Mouse (Mus musculus) urinary bladder, postnatal 0 days (tissue): ENCODE results near the gene Aifm3. TPM values are rescaled to one million over a fixed set of nuclear protein-coding genes. Genes with fewer than 3 reads are reported as not detected.

Experiments used
- polyA plus RNA-seq: library from polyadenylated mRNA; unstranded; fragments of >200 nt; fragmentation: Nextera tagmentation; extraction: Ambion mirVana; gene quantifications from 2 replicates; pipeline ENCODE4 v1.2.1, GENCODE M21; 2015

Aifm3 gene
- 0.06 and 0.08 TPM in 2 replicates for polyA plus RNA-seq

GRCm38 (mm10) chr16:17489469-17490111, at the start of gene Aifm3:
Aifm3 (plus strand) TSS chr16:17489611.

GRCm38 (mm10) chr16:17451541-17452372, 37.7 kb upstream of the Aifm3 start, which contains the start of gene Crkl:
Crkl (plus strand) TSS chr16:17451987.

GRCm38 (mm10) chr16:17508546-17509239, 19.3 kb downstream of the Aifm3 start, which contains the start of gene Lztr1:
Lztr1 (plus strand) TSS chr16:17508688.

GRCm38 (mm10) chr16:17530640-17531288, 41.4 kb downstream of the Aifm3 start, which contains the start of gene Thap7:
Thap7 (minus strand) TSS chr16:17531136.

Other genes with a start within 250 kb of the Aifm3 start
- 10.1 and 10.8 TPM in 2 replicates for gene Tmem191c, start 213.5 kb upstream of the Aifm3 start, polyA plus RNA-seq
- 0.24 and 0.35 TPM in 2 replicates for gene Serpind1, start 158.2 kb upstream of the Aifm3 start, polyA plus RNA-seq
- 12.3 and 13.3 TPM in 2 replicates for gene Snap29, start 83.6 kb upstream of the Aifm3 start, polyA plus RNA-seq
- 17.7 and 19.5 TPM in 2 replicates for gene Pi4ka, start 83.3 kb upstream of the Aifm3 start, polyA plus RNA-seq
- gene Crkl, start 37.6 kb upstream of the Aifm3 start, polyA plus RNA-seq, result 30.0 and 30.1 TPM in 2 replicates
- gene Lztr1, start 19.1 kb downstream of the Aifm3 start, polyA plus RNA-seq, result 35.7 and 35.8 TPM in 2 replicates
- gene Thap7, start 41.5 kb downstream of the Aifm3 start, polyA plus RNA-seq, result 43.0 and 44.5 TPM in 2 replicates
- 0.07 and 0.10 TPM in 2 replicates for gene Lrrc74b, start 71.6 kb downstream of the Aifm3 start, polyA plus RNA-seq
- 1.2 and 1.5 TPM in 2 replicates for gene P2rx6, start 72.3 kb downstream of the Aifm3 start, polyA plus RNA-seq
- gene Slc7a4, start 93.6 kb downstream of the Aifm3 start, polyA plus RNA-seq, result 8.8 and 9.6 TPM in 2 replicates
- gene Smpd4, start 129.7 kb downstream of the Aifm3 start, polyA plus RNA-seq, result 9.0 and 9.5 TPM in 2 replicates
- 3.1 and 4.2 TPM in 2 replicates for gene Ccdc74a, start 156.9 kb downstream of the Aifm3 start, polyA plus RNA-seq
- 31.4 and 35.8 TPM in 2 replicates for gene Med15, start 243.3 kb downstream of the Aifm3 start, polyA plus RNA-seq